Mouse (Mus musculus) embryo, embryonic 11 days (tissue): ENCODE data around the gene Hoxa7.

Experiments
- DNase-seq: peaks from one replicate; pipeline ENCODE4 v3.0.0-alpha.2; 2015

Hoxa7 gene

DNA sequence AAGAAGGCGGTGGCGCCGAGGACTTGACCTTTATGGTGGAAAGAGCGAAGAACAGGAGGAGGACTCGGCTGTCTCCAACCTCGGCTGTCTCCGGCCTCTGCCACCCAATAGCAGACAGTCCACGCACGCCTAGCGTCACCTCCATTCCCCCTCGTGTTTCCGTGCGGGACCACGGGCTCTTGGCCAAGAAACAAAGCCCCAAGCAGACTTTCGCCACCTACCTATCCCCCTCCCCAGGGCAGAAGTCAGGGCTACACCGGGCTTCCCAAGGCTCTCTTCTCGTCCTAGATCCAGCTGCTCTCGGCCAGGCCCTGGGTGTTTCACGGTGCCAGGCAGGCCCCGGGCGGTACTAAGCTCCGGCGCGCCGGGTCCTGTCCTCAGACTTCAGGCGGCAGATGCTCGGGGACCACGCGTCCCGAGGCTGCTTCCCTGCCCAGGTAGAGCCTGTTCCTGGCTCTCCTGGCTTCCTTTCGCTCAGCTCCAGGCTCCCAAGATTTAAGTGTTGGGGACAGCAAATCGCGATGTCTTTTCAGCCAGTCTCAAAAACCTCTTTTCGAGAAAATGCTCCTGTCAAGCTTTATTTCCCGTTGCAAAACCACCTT lies 31.2 kb upstream of the Hoxa7 start:
- no peak for DNase-seq

DNA sequence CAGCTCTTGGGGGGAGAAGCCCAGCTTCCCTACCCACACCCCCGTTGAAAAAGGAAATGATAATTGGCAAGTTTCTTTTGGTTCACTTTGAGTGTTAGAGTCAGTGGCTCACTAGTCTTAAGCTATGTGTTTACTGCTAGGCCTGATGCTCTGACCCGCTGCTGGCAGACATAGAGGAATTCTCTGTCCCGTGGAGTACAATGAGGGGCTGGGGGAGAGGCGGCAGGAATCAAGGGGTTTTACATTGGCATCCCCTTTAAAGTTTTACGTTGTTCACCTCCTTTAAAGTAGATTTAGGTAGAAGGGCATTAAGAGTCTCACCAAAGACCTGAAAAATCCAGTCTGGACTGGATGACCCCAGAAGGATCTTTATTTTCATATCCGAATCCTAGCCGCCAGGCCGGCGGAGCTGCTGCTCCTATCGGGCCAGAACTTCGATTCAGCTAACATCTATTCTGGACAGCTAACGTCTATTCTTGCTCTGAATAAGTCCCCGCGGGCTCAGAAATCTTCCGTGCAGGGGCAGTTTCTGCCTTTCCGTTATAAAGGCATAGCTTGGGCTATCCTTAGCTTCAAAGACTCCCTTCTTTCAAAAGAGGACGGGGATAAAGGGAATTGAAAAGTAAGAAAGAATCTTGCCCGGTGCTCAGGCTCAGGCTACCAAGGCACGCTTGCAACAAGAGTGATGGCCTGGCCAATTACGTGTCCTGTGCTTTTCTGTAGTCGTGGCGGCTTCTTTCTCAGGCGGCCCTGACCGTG lies 30.5 kb upstream of the Hoxa7 start:
- DNase-seq = no peak

- DNase-seq = no peak
Measured at GRCm38 (mm10) chr6:52251177-52251879, 29.7 kb upstream of the Hoxa7 start.

GRCm38 (mm10) chr6:52249826-52250225 lies 28.2 kb upstream of the Hoxa7 start:
- DNase-seq = no peak

DNA sequence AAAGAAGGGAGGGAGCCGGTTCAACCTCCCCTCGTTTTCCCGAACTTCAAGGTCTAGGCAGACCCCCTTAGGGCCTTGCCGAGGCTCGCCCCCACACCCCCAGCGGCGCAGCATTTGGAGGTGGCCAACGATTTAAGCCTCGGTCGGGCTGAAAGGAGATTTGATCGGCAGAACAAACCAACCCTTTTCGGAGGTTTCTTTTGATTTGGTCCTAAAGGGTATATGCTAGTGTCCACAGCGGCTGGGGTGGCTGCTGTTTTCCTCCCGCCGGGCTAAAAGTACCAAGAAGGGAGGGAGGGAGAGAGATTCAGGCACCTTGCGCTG lies 27.7 kb upstream of the Hoxa7 start:
- DNase-seq = no peak

DNA sequence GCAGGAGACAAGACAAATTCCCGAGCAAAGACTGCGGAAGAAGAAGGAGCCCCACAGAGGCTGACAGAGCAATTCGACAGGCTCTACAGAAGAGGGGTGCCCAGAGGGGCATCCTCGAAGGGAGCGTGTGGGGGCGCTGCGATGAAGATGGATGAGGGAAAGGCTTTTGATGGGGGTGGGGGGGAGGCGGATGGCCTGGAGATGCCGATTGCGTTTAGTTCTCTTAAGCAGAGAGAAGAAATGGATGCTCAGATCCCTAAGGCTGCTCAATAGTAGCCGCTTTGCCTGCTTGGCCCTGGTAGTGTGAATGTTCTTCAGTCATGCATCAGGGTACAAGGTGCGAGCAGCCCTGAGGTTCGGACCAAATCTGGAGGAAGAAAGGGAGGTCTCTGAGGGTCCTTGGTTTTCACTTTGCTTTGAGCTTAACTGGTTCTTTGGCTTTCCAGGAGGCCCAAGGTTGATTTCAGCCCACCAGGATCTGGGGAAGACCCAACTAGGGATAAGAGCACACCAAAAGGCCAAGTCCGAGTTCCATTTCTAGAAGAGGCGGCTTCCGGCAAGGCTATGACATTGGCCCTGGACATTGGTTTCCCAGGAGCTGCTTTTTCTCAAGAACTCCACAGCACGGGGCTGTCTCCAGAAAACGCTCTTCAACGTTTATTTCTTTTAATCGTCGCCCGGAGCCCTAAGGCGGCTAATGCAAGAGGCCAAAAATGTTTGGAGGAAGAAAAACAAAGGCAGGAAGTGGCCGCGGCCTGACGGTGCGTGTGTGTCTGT lies 27.2 kb upstream of the Hoxa7 start:
- no peak for DNase-seq

DNA sequence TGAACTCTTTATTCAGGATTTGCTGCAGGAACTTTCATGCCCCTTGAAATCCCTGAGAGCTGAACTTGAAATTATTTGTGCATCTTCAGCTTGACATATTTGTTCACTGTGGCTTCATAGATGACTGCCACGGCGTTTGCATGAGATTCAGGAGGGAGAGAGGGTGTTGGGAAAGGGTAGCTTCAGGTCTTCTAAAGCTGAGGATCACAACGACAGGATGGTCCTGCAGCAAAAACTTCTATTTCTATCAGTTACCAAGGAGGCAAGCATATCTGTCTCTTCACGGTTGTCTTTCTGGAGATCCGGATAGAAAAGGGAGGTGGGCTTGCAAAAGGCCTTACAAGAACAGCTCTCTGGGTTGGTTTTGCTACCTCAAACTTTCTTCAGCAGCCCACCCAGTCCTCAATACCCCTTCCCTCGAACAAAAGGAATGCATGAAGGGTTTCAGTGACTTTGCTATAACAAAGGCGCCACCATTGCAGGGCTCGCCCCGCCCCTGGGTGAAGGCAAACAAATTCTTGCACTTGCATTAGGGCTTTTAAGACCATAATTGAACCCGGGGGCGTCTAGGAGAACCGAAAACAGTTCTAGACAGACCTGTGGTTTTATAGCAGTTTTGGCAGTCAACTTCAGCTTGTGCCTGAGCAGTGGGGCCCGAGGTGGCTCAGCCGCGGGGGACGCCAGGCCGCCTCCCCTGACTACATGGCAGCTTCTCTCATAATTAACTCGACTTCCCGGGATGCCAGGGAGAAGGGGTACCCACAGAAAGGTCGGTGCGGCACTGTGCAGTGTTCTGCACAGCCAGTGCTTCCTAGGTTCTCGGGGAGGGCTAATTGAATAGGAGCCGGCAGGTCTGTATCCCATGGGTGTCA lies 26.3 kb upstream of the Hoxa7 start:
- DNase-seq = no peak

DNA sequence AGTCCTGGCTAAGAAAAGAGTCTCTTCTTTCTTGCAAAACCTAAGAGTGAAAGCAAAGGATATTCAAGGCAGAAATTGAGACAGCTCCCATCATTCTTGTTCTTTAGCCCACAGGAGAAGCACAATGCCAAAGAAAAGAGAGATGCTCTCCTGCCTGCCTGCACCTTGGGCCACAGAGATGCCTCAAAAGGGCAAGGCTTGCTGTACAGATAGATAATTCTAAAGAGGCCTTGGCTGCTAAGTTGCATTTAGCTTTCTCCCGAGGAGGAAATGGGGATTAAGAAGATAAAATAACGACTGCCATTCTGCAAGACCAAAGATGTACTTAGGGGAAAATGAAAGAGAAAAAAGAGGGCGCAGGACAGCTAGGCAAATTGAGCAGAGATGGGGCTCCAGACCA lies 25.3 kb upstream of the Hoxa7 start:
- no peak for DNase-seq

DNA sequence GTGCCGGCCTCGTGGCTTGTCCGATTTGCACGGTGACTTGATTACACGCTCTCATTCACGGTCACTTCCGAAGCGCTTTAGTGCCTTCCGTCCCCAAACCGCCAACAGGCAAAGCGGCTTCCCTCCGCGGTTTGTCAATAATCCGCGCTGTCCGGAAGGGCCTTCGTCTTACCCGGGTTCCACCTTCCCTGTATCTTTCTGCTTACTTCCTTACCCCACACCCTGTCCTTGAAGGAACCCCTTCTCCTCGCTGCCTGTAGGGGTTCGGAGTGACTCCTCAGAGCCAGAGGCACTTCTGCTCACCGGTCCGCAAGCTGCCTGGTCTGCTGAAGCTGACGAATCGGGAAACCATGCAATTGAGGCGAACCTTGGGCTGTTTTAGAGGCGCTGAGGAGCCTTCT lies 24.7 kb upstream of the Hoxa7 start:
- no peak for DNase-seq

DNA sequence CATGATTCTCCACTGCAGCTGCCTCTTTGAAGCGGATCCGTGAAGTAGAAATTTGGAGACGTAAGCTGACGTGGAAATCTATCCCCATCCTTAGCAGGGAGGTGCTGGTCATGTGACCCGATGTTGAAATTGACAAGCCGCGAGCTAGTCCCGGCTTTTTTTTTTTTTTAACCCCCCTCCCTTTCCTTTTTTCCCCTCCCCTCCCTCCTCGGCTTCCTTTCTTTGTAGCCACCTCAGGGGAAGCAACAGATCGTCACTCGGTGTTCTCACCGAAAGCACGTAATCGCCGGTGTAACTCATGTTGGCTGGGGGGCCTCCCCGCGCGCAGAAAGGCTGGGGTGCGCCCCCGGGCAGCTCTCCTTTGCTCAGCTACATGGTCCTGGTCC lies 24.1 kb upstream of the Hoxa7 start, which contains the start of gene Hoxa11:
Gene Hoxa11, minus strand, starts transcription at position 54 of the 386 bp plus-strand sequence.
- DNase-seq = no peak

DNA sequence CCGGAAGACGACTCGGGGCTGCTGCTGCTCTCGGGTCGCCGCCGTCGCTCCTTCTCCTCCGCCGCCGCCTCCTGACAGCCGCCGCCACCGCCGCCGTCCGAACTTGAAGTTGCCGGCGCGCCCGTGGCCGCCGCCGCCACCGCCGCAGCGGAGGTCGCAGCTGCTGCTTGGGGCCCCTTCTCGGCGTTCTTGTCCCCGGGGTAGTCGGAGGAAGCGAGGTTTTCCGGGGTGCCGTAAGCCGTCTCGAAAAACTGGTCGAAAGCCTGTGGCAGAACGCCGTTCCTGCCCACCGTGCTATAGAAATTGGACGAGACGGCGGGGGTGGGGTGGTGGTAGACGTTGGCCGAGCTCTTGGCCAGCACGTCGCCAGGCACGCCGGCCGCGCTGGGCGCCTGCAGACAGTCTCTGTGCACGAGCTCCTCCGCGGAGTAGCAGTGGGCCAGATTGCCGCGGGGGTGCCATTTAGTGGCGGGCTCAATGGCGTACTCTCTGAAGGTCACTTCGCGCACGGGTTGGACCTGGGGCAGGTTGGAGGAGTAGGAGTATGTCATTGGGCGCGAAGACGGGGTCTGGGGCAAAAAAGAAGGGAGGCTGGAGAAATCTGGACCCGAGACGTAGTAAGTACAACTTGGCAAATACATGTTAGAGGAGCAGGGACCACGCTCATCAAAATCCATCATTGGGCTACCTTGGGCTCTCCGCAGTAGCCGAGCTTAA lies 23.5 kb upstream of the Hoxa7 start:
- no peak for DNase-seq

DNA sequence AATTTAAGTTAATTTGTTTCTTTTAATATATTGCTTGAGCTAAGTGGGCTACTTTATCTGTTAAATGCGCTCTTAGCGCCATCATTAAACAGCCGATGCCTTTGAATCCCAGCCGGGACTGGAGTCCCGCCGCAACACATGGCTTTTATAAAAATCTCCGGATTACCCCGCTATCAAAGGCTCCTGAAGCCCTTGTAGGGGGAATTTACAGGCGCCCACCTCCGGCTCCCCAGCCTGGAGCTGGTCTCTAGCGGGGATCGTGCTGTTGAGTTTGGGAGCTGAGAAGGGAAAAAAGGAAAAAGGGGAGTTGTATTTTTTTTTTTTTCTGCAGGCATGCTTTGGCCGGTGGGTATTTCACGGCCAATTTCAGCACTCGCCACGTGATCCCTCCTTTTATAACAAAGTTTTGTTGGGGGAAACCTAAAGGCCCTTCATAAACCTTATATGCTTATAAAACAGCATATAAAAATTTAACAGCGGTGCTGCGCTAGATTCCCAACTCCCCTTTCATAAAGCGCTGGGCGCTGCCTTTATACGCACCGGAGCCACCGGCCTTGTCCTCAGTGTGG lies 22.9 kb upstream of the Hoxa7 start:
- no peak for DNase-seq

DNA sequence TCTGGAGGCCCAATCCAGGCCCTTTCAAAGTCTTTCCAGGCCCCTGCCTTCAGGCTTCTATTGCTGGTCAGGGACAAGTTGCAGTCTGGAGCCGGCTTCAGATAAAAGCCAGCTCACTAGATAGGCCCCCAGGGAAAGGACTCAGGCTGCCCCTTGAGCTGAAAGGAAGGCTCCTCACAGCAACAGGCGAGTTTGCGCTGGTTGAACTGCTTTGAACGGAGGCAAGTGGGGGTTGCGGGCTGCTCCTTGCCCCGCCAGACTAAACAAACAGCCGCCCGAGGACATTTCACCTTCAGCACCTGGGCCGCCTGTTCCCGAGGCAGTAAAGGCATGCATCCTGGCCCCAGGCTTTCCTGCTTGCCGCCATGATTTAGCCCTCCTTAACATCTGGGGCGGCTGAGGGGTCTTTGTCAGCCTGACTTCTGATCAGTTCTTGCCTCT lies 22.0 kb upstream of the Hoxa7 start:
- no peak for DNase-seq

DNA sequence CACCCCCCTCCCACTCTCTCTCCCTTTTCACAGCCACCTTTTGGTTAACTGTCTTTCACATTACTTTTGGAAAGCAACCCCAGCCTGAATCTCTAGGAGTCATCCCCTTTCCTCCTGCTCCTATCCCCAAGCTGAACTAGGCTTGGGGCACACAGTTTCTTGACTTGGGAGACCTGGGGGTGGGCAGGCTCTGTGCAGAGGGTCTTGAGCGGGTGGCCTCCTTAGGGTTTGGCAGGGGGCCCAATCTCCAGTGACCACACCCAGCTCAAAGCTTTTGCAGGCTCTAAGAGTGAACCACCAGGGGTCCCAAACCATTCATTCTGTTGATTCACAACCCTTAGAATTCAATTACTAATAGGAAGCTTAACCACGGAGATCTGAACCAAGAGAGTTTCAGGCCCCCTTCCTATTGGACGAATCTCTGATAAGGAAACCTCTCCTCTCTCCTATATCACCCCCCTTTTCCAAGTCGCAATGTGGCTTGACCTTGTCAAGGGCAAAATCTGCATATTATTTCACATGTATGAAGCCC lies 21.2 kb upstream of the Hoxa7 start:
- DNase-seq = no peak

- DNase-seq = no peak
Measured at GRCm38 (mm10) chr6:52241001-52241621, 19.5 kb upstream of the Hoxa7 start.

DNA sequence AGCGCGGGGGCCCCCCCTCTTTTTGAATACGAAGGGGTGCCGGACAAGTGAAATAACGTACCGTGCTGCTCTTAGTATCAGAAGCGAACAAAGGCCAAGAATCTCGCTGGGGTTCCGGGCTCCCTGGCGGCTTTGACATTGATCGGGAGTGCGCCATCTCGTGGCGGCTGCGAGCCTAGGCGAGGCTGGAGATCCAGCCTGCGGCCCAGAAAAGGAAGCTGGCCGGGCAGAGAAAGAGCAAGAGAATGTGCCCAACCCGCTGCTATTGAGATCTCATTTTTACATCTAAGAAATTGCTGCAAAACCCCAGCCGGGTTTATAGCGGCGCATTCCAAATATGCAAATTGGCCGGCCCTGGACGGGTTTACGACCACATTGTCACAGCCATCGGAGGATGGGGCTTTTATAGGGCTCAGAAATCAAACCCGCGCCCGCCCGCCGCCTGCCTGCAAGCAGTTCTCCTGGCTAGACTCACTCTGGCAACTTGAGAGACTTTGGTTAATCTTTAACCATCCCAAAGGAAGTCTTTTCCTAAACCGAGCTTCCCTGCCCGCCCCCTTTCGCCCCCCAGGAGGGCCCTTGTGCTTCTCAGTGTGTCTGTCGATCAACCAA lies 18.8 kb upstream of the Hoxa7 start, which contains the start of gene Hoxa10:
Gene Hoxa10, minus strand, starts transcription at position 466 of the 612 bp plus-strand sequence.
- peak; percentile 95 for DNase-seq

DNA sequence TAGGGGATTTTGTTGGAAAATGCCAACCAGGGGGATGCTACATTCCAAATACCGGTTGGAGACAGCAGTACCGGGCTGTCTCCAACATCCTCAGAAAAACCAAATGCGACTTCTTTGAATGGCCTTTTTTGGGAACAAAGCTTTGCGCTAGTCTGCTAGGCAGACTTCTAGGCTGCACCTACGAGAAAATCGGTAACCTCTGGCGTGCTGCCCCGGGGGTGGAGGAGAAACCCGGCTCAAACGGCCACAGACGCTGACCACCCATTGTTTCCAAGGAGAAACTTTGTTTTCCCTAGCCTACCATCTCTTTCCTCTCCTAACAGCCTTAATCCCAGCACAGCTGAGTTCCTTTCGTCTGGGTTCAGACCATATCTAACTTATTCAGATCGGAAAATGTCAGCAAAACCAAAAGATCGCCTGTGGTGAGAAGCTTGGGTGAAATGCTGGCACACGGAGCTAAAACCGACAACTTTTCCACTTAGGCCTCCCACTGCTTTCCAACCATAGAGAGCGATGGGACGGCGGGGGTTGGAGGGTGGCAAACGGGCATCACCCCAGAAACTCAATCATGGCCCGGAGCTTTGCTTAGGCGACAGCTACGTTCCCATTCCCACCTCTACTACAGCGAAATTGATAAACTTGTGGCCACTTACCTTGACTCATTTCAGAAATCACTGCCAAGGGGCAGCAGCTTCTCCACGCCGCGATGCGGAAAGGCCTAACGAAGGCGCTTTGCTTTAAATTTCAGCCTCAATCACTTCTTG lies 18.2 kb upstream of the Hoxa7 start:
- no peak for DNase-seq

GRCm38 (mm10) chr6:52238976-52239375 lies 17.3 kb upstream of the Hoxa7 start:
- no peak for DNase-seq

DNA sequence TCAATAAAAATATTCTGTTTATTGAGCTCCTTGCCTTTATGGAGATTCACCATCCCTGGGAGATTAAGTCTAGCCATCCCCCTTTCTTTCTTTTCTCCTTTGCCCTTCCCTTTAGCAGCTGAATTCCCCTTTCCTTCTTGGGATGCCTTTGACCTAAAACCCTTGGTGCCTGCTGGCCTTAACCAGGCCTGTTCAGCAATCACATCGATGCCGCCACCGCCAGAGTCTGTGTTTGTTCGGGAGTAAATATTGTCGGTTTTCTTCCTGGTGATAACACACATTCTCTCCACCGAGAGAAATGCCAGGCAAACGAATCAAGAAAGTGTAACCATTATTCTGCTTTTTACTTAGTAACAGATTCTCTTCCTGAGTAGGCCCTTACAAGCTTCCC lies 16.5 kb upstream of the Hoxa7 start:
- DNase-seq = no peak
